Mouse (Mus musculus): ENCODE data around the gene Tuba8. TPM values are rescaled to one million over a fixed set of nuclear protein-coding genes. Genes with fewer than 3 reads are reported as not detected.

Tuba8 gene
- total RNA-seq, 2 experiments from 2014 or later = 6.3 to 7.8 TPM

GRCm38 (mm10) chr6:121194956-121195731 is 15.4 kb upstream of the Tuba8 start:
- peak in 1 of 2 experiments; percentile 39 for DNase-seq (ENCODE audit: low spot score in 2 of 2)

GRCm38 (mm10) chr6:121197807-121198365 is 12.6 kb upstream of the Tuba8 start:
- no peak for DNase-seq (ENCODE audit: low spot score in 2 of 2)

- DNase-seq (ENCODE audit: low spot score in 2 of 2) = no peak
Observed at GRCm38 (mm10) chr6:121200458-121200857, 10.0 kb upstream of the Tuba8 start.

GRCm38 (mm10) chr6:121202026-121202425 is 8.5 kb upstream of the Tuba8 start:
- DNase-seq (ENCODE audit: low spot score in 2 of 2) = no peak

GRCm38 (mm10) chr6:121206481-121206880 is 4.0 kb upstream of the Tuba8 start:
- DNase-seq (ENCODE audit: low spot score in 2 of 2) = no peak

- DNase-seq (ENCODE audit: low spot score in 2 of 2) = no peak
Observed at GRCm38 (mm10) chr6:121209584-121209983, 912 bp upstream of the Tuba8 start.

- DNase-seq (ENCODE audit: low spot score in 2 of 2) = no peak
Observed at GRCm38 (mm10) chr6:121210926-121211289, 412 bp downstream of the Tuba8 start.

- DNase-seq (ENCODE audit: low spot score in 2 of 2) = no peak
Observed at GRCm38 (mm10) chr6:121211743-121212142, 1.2 kb downstream of the Tuba8 start.

GRCm38 (mm10) chr6:121212988-121213387 is 2.5 kb downstream of the Tuba8 start:
- no peak for DNase-seq (ENCODE audit: low spot score in 2 of 2)

GRCm38 (mm10) chr6:121214221-121214620 is 3.7 kb downstream of the Tuba8 start:
- DNase-seq (ENCODE audit: low spot score in 2 of 2) = no peak

- DNase-seq (ENCODE audit: low spot score in 2 of 2) = no peak
Observed at GRCm38 (mm10) chr6:121214667-121215330, 4.3 kb downstream of the Tuba8 start.

- DNase-seq (ENCODE audit: low spot score in 2 of 2) = no peak
Observed at GRCm38 (mm10) chr6:121215336-121215735, 4.8 kb downstream of the Tuba8 start.

GRCm38 (mm10) chr6:121215896-121216295 is 5.4 kb downstream of the Tuba8 start:
- DNase-seq (ENCODE audit: low spot score in 2 of 2) = no peak

GRCm38 (mm10) chr6:121216589-121217255 is 6.2 kb downstream of the Tuba8 start:
- DNase-seq (ENCODE audit: low spot score in 2 of 2) = no peak

- DNase-seq (ENCODE audit: low spot score in 2 of 2) = no peak
Observed at GRCm38 (mm10) chr6:121218002-121218401, 7.5 kb downstream of the Tuba8 start.

GRCm38 (mm10) chr6:121219406-121219805 is 8.9 kb downstream of the Tuba8 start:
- no peak for DNase-seq (ENCODE audit: low spot score in 2 of 2)

- no peak for DNase-seq (ENCODE audit: low spot score in 2 of 2)
Observed at GRCm38 (mm10) chr6:121220181-121220580, 9.7 kb downstream of the Tuba8 start.

- no peak for DNase-seq (ENCODE audit: low spot score in 2 of 2)
Observed at GRCm38 (mm10) chr6:121221876-121222597, 11.5 kb downstream of the Tuba8 start.

GRCm38 (mm10) chr6:121223001-121223400 is 12.5 kb downstream of the Tuba8 start:
- DNase-seq (ENCODE audit: low spot score in 2 of 2) = no peak

- no peak for DNase-seq (ENCODE audit: low spot score in 2 of 2)
Observed at GRCm38 (mm10) chr6:121224067-121224466, 13.6 kb downstream of the Tuba8 start.

- no peak for DNase-seq (ENCODE audit: low spot score in 2 of 2)
Observed at GRCm38 (mm10) chr6:121224993-121225392, 14.5 kb downstream of the Tuba8 start.
